ENCODE assay signal across 21 mouse cellular contexts in genomic region chr5:62078998-62079397, GRCm38 (mm10).
DNase-seq lines count a peak whose midpoint lies in the region; ATAC-seq and TF ChIP-seq lines count a peak whose summit lies in the region.
"Had no signal": no experiment of that assay in that cellular context is flagged by ENCODE, and none has a peak within 500 bp of the region (broad histone marks: within the 10 kb centered on the region; RNA-seq: fewer than 3 reads in every experiment).

No protein-coding gene starts in this region.

- DNase-seq in frontal cortex, postnatal 25 days (ENCODE audit: low spot score in 2 of 2): no peak
- no peak for DNase-seq in left cerebral cortex, adult 2 months (ENCODE audit: extremely low spot score in 1 of 2, low spot score in 2 of 2)
- no peak for DNase-seq in left cerebral cortex, postnatal 4 days
- DNase-seq in brain, adult 2 months (ENCODE audit: low read depth, low spot score): peak; percentile 29
- DNase-seq in telencephalon, adult 2 months (ENCODE audit: low read depth, low spot score): peak; percentile 49
- DNase-seq in urinary bladder, adult 18-20 months (ENCODE audit: low spot score in 2 of 2): no peak
- no peak for DNase-seq in urinary bladder, postnatal 36 days (ENCODE audit: low spot score in 2 of 2)
- DNase-seq: adrenal gland, adult 2 months; adrenal gland, adult 8-10 months; adrenal gland, postnatal 10 days; adrenal gland, postnatal 14 days; adrenal gland, postnatal 25 days; adrenal gland, postnatal 36 days; B cell, adult 2 months; cerebellum, adult 11 months; cerebellum, adult 11-12 months; cerebellum, adult 18-20 months had no signal

- H3K4me3 ChIP-seq in left cerebral cortex, adult 2 months: no peak overlapping the region

- intact Hi-C loops in left cerebral cortex, adult 2 months (cut with DNase I): no loop called here
- intact Hi-C loops in left cerebral cortex, postnatal 4 days (cut with DNase I): no loop called here

- no peak for TF ChIP-seq CTCF in left cerebral cortex, adult 2 months (IDR thresholded peaks at IDR 0.05)

- H3K27ac ChIP-seq in left cerebral cortex, adult 2 months: peak overlapping the region; percentile 6; the same call in 1 of the 2 replicates

- ATAC-seq in frontal cortex, adult (ENCODE audit: low TSS enrichment): peak; percentile 91
- ATAC-seq: activated CD4-positive, CD25-positive, alpha-beta regulatory T cell, adult 4 months; CD4-positive, CD25-positive, alpha-beta regulatory T cell, adult 4 months; Patski had no signal

Comparison
In these comparisons a context has a peak if more than half of its experiments do, and no peak if none do; other contexts are left out.
1. DNase-seq: peak in brain, adult 2 months (single experiment) and telencephalon, adult 2 months (single experiment); none in frontal cortex, postnatal 25 days (0 of 2), left cerebral cortex, adult 2 months (0 of 2), left cerebral cortex, postnatal 4 days (single experiment), urinary bladder, adult 18-20 months (0 of 2) and urinary bladder, postnatal 36 days (0 of 2).